Mouse (Mus musculus) naive thymus-derived CD4-positive, alpha-beta T cell, adult 2 months (primary cell): Measurements from ENCODE around the gene Aff4.
"Not testable (repeated sequence)": the region's sequence is repeated elsewhere in the genome, so short reads cannot be mapped to it uniquely, and the experiment has no call there.

Experiments used
- DNase-seq: peaks from one replicate; pipeline ENCODE4 v3.0.0-alpha.2; 2011; ENCODE audit warnings: low read depth

Aff4 gene

GRCm38 (mm10) chr11:53337684-53338083 lies 12.9 kb upstream of the Aff4 start:
- DNase-seq, result no peak

GRCm38 (mm10) chr11:53341019-53341418 lies 9.6 kb upstream of the Aff4 start:
- not testable (repeated sequence) for DNase-seq

GRCm38 (mm10) chr11:53342711-53343110 lies 7.9 kb upstream of the Aff4 start:
- DNase-seq, result no peak

GRCm38 (mm10) chr11:53345328-53345727 lies 5.3 kb upstream of the Aff4 start:
- DNase-seq, result no peak

- DNase-seq, result no peak
Measured at GRCm38 (mm10) chr11:53345738-53346137, 4.9 kb upstream of the Aff4 start.

GRCm38 (mm10) chr11:53351224-53351942 lies 750 bp downstream of the Aff4 start:
- DNase-seq, result peak; percentile 80

GRCm38 (mm10) chr11:53351943-53352590 lies 1.4 kb downstream of the Aff4 start:
- DNase-seq, result no peak

- DNase-seq, result no peak
Measured at GRCm38 (mm10) chr11:53358504-53359155, 8.0 kb downstream of the Aff4 start.

- DNase-seq, result no peak
Measured at GRCm38 (mm10) chr11:53367032-53367431, 16.4 kb downstream of the Aff4 start.

- no peak for DNase-seq
Measured at GRCm38 (mm10) chr11:53378918-53379317, 28.3 kb downstream of the Aff4 start.

- no peak for DNase-seq
Measured at GRCm38 (mm10) chr11:53383758-53384428, 33.3 kb downstream of the Aff4 start.

- DNase-seq, result no peak
Measured at GRCm38 (mm10) chr11:53393856-53394255, 43.2 kb downstream of the Aff4 start.

GRCm38 (mm10) chr11:53403638-53404037 lies 53.0 kb downstream of the Aff4 start:
- DNase-seq, result no peak

- DNase-seq, result peak; percentile 37
Measured at GRCm38 (mm10) chr11:53411738-53412137, 61.1 kb downstream of the Aff4 start.

- no peak for DNase-seq
Measured at GRCm38 (mm10) chr11:53413871-53414270, 63.2 kb downstream of the Aff4 start.

GRCm38 (mm10) chr11:53418048-53418447 lies 67.4 kb downstream of the Aff4 start:
- DNase-seq, result no peak

- DNase-seq, result no peak
Measured at GRCm38 (mm10) chr11:53423036-53423435, 72.4 kb downstream of the Aff4 start, which contains the start of gene Leap2. Leap2 (minus strand) TSS chr11:53423170.

- DNase-seq, result no peak
Measured at GRCm38 (mm10) chr11:53424826-53425225, 74.2 kb downstream of the Aff4 start.

GRCm38 (mm10) chr11:53425251-53425650 lies 74.6 kb downstream of the Aff4 start:
- no peak for DNase-seq

- no peak for DNase-seq
Measured at GRCm38 (mm10) chr11:53425711-53426255, 75.2 kb downstream of the Aff4 start.

GRCm38 (mm10) chr11:53426914-53427313 lies 76.3 kb downstream of the Aff4 start:
- DNase-seq, result not testable (repeated sequence)
